Mouse (Mus musculus) cerebellum, adult 18-20 months (tissue): ENCODE results near the gene Cptp.

Source experiments
- DNase-seq, 2 experiments: peaks; one replicate each; pipeline ENCODE4 v3.0.0; 2021

The Cptp gene

GRCm38 (mm10) chr4:155887674-155888073 is 18.4 kb upstream of the Cptp start:
- no peak for DNase-seq

- DNase-seq, result no peak
These were observed 17.1 kb upstream of the Cptp start for GRCm38 (mm10) chr4:155886330-155886729.

DNA sequence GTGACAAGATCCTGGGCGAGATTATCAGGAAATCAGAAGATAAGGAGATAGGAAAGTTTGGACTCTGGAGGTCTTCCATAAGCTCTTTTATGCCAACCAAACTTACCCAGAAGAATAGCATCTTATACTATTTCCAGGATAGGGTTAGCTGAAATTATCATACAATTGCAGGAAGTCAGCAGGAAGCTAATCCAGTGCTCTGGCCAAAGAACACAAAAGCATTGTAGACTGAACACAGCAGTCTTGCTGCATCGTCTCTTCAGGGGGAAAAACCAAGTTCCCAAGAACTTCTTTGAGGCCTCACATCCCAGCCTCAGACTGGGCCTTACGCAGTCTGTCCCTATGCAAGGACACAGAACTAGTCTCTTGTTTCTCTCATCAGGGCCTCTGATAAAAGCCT is 14.3 kb upstream of the Cptp start:
- no peak for DNase-seq

GRCm38 (mm10) chr4:155871404-155871803 is 2.2 kb upstream of the Cptp start:
- DNase-seq, result no peak

- DNase-seq, result no peak
These were observed 484 bp downstream of the Cptp start for GRCm38 (mm10) chr4:155868614-155869298.

DNA sequence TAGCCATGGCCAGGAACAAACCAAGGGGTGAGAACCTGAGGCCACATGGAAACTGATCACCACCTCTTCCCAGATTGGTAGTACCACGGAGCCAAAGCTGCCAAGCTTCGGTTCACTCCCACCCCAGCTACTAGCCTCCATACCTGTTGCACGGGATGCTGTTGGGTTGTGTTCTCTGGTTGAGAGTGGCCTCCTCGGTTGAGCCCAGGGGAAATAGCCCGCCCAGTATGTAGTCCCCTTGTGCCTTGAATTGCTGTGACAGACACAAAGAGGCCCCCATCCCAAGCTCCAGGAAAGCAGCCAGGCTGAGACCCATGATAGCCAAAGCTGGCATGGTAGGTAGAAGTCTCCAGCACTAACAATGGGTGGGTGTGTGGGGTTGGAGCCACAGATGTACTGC is 6.2 kb downstream of the Cptp start, which contains the start of gene Tas1r3:
Tas1r3 (minus strand) TSS at position 362 of the 400 bp plus-strand sequence.
- no peak for DNase-seq

GRCm38 (mm10) chr4:155861787-155862186 is 7.5 kb downstream of the Cptp start:
- DNase-seq, result peak in 1 of 2 experiments; percentile 8

GRCm38 (mm10) chr4:155859318-155859717 is 9.9 kb downstream of the Cptp start:
- DNase-seq, result no peak

- no peak for DNase-seq
These were observed 12.4 kb downstream of the Cptp start for GRCm38 (mm10) chr4:155856881-155857280.

- peak in 1 of 2 experiments; percentile 48 for DNase-seq
These were observed 13.2 kb downstream of the Cptp start for GRCm38 (mm10) chr4:155856071-155856470.

DNA sequence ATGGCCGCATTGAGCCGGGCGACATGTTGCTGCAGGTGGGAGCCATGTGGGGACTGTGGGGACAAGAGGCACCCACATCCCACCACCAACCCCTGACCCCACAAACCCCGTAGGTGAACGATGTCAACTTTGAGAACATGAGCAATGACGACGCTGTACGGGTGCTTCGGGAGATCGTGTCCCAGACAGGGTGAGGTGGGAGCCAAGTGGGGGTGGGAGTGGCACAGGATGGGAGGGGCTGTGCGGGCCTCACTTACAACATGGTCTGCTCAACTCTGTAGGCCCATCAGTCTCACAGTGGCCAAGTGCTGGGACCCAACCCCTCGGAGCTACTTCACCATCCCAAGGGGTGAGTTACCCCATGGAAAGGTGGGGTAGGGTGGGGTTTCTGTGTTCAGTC is 14.2 kb downstream of the Cptp start:
- DNase-seq, result no peak

DNA sequence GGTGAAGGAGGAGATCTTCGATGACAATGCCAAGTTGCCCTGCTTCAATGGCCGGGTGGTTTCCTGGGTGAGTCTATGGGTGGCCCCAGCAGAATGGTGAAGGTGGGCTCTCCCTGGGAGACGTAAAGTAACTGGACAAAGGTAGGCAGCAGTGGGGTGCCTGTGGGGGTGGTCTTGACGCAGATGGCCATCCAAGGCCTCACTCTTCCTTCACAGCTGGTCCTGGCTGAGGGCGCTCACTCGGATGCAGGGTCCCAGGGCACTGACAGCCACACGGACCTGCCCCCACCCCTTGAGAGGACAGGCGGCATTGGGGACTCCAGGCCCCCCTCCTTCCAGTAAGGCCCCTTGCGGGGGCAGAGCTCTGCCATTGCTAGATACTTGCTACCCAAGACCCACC is 15.8 kb downstream of the Cptp start:
- DNase-seq, result no peak

GRCm38 (mm10) chr4:155851951-155852411 is 17.3 kb downstream of the Cptp start:
- DNase-seq, result peak; percentile 59

GRCm38 (mm10) chr4:155851368-155851767 is 17.9 kb downstream of the Cptp start:
- peak in 1 of 2 experiments; percentile 7 for DNase-seq

- DNase-seq, result peak in 1 of 2 experiments; percentile 14
These were observed 19.3 kb downstream of the Cptp start for GRCm38 (mm10) chr4:155849792-155850451.

DNA sequence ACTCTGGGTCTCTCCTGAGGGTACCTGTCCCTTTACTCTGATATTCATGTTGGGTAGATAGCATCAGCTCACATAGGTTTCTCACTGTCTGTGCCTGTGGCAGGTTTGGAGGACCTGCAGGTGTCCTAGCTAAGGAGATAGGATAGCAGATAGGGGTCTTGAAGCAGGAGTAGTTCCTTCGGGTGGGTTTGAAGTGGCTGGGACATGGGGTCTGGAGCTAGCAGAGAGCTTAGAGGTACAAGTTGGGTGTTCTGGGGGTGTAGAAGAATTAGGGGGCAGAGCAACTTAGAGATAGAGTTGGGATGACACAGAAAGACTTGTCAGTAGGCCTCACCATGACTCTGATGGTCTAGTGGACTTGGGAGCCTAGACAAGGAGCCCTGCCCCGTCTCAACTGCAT is 19.8 kb downstream of the Cptp start:
- DNase-seq, result no peak

- no peak for DNase-seq
These were observed 20.7 kb downstream of the Cptp start for GRCm38 (mm10) chr4:155848434-155849095.

- peak in 1 of 2 experiments; percentile 54 for DNase-seq
These were observed 21.5 kb downstream of the Cptp start for GRCm38 (mm10) chr4:155847591-155848352.

DNA sequence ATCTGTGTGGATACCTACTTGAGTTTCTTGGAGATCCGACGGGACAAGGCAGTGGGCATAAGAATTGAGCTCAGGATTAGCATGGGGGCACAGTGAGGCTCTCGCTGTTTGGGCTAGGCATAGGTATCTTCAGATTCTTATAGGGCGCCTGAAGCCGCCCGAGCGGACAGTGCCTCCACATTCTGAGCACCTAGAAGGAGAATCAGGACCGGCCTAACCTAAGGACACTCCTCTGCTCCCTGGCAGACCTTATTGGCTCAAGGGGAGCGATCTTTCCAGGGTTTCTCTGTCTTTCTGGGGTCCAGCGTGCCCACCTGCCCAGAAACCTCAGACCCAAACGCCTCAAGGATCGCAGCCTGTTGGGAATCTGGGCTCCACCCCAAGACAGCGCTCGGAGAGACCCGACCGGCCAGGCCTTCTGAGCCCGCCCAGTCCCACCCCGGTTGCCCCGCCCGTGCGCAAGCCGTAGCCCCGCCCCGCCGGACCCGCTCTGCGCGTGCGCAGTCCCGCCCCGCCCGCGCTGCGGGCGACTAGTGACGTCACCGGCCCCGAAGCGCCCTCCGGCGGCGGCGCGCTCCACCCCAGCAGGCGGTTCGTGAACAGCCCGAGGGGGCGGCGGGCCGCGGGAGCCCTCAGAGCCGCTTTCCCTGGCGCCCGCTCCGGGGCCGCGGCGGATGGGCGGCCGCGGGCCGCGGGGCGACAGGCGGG is 22.2 kb downstream of the Cptp start, which contains the start of gene Dvl1:
Dvl1 (plus strand) TSS at position 532 of the 708 bp plus-strand sequence.
- peak; percentile 88 to 98 for DNase-seq

- no peak for DNase-seq
These were observed 26.0 kb downstream of the Cptp start for GRCm38 (mm10) chr4:155843231-155843630.

DNA sequence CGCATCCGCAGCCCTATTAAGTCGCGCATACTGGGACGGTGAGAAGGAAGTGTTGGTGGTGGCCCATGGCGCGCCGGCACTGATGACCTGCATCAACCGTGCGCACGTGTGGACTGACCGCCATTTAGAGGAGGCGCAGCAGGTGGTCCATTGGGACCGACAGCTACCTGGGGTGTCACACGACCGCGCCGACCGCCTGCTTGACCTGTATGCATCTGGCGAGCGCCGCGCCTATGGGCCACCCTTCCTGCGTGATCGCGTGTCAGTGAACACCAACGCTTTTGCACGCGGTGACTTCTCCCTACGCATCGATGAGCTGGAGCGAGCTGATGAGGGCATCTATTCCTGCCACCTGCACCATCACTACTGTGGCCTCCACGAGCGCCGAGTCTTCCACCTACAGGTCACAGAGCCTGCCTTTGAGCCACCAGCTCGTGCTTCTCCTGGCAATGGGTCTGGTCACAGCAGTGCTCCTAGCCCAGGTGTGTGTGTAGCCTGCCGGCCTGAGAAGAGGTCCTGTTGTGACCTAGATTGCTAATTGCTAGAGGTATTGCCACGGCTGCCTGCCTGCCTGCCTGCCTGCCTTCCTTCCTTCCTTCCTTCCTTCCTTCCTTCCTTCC is 27.5 kb downstream of the Cptp start:
- peak in 1 of 2 experiments; percentile 55 for DNase-seq

DNA sequence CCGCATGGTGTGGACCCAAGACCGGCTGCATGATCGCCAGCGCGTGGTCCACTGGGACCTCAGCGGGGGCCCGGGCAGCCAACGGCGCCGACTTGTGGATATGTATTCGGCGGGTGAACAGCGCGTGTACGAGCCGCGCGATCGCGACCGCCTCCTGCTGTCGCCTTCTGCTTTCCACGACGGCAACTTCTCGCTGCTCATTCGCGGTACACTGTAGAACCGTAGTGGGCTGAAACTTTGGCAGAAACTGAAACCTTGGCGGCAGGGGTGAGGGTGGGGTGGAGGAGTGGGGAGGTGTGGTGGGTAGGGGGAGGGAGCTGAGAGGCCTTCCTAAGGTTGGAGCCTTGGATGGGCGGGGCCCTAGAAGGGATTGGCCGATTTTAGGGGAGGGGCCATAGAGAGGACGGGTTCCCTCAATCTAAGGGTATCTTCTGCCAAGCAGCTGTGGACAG is 28.2 kb downstream of the Cptp start:
- peak; percentile 38 to 45 for DNase-seq
